Mouse (Mus musculus) neural tube, embryonic 14.5 days (tissue): ENCODE results near the gene Olfr1118. TPM values are rescaled to one million over a fixed set of nuclear protein-coding genes. Genes with fewer than 3 reads are reported as not detected.
"Not testable (repeated sequence)": the region's sequence is repeated elsewhere in the genome, so short reads cannot be mapped to it uniquely, and the experiment has no call there.

Experiments
- ATAC-seq: fragments of 200-750 bp; cut with Nextera tagmentation; 2 replicates; pipeline ENCODE4 v1.8.0; 2017; ENCODE audit warnings: low read depth, mild to moderate bottlenecking, moderate TSS enrichment, moderate library complexity
- H3K27ac ChIP-seq: fragments of 300-500 bp; sonication (generic); 2 replicates; pipeline ENCODE4 v1.5.1; 2014; ENCODE audit warnings: low read depth, mild to moderate bottlenecking, control low read depth, low read length, moderate library complexity, mixed read lengths
- H3K27me3 ChIP-seq: fragments of 300-500 bp; sonication (generic); 2 replicates; pipeline ENCODE4 v1.6.1; 2014; ENCODE audit warnings: low read length; ENCODE audit not compliant: control insufficient read depth, insufficient read depth
- H3K36me3 ChIP-seq: fragments of 300-500 bp; sonication (generic); 2 replicates; pipeline ENCODE4 v1.6.1; 2014; ENCODE audit warnings: low read length, mixed read lengths; ENCODE audit not compliant: control insufficient read depth, insufficient read depth
- H3K4me1 ChIP-seq: fragments of 300-500 bp; sonication (generic); 2 replicates; pipeline ENCODE4 v1.6.1; 2014; ENCODE audit warnings: low read length; ENCODE audit not compliant: control insufficient read depth, insufficient read depth
- H3K4me2 ChIP-seq: fragments of 300-500 bp; sonication (generic); 2 replicates; pipeline ENCODE4 v1.6.1; 2014; ENCODE audit warnings: mild to moderate bottlenecking, low read depth, low read length, control low read depth
- H3K4me3 ChIP-seq: fragments of 300-500 bp; sonication (generic); 2 replicates; pipeline ENCODE4 v1.5.1; 2014; ENCODE audit warnings: low read depth, low read length, control low read depth, mixed read lengths
- H3K9ac ChIP-seq: fragments of 300-500 bp; sonication (generic); replicated peaks from 2 replicates; pipeline ENCODE4 v1.6.1; 2014; ENCODE audit warnings: low read depth, mild to moderate bottlenecking, control low read depth, low read length, mixed read lengths
- H3K9me3 ChIP-seq: fragments of 300-500 bp; sonication (generic); 2 replicates; pipeline ENCODE4 v1.6.1; 2016; ENCODE audit warnings: low read length; ENCODE audit not compliant: control insufficient read depth
- WGBS: fragments of 180-500 bp; shearing (Covaris S2); extraction: QIAGEN DNeasy Blood & Tissue Kit; methylation state at CpG from one replicate; pipeline ENCODE4 v1.1.7; 2014; 5-methylcytosine and 5-hydroxymethylcytosine counted together
- polyA plus RNA-seq: library from polyadenylated mRNA; unstranded; fragments of >200 nt; fragmentation: Nextera tagmentation; extraction: Ambion mirVana; gene quantifications from 2 replicates; pipeline ENCODE4 v1.2.1, GENCODE M21; 2014

Olfr1118 gene
- polyA plus RNA-seq, result not detected in 2 replicates

- WGBS, result 76% methylated on average over 1 of the region's 1 CpGs
These were observed at the start of gene Olfr1118 for GRCm38 (mm10) chr2:87307281-87307680. Olfr1118 (plus strand) TSS chr2:87307581.

GRCm38 (mm10) chr2:87267234-87267633 lies 40.1 kb upstream of the Olfr1118 start, which contains the start of gene Olfr1116:
Olfr1116 (plus strand) TSS chr2:87267534.
- 89% methylated on average over 1 of the region's 1 CpGs for WGBS
- no peaks in the 10 kb centered on the region for H3K9me3 ChIP-seq

More at GRCm38 (mm10) chr2:87307281-87307680, at the start of gene Olfr1118:
- Histone ChIP-seq H3K9ac (no peak within 1 kb of the TSS), H3K4me2 (no peak within 1 kb of the TSS), H3K27me3 (no peaks in the 10 kb centered on the region), H3K36me3 (no peaks in the 10 kb centered on the region), H3K4me3 (no peak within 1 kb of the TSS), H3K9me3 (no peaks in the 10 kb centered on the region), H3K4me1 (no peaks in the 10 kb centered on the region), H3K27ac (no peak within 1 kb of the TSS)
- ATAC-seq, result no peak

DNA sequence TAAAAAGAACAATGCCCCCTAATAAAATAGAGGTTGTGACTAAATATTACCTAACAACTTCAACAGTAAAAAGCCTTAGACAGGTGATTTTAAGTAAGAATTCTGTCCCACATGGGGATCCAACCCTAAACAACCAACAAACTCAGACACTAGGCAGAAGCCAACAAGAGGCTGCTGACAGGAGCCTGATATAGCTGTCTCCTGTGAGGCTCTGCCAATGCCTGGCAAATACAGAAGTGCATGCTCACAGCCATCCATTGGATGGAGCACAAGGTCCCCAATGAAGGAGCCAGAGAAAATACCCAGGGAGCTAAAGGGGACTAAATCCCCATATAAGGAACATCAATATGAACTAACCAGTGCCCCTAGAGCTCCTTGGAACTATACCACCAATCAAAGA lies 13.4 kb upstream of the Olfr1118 start:
- not testable (repeated sequence) for H3K36me3 ChIP-seq, H3K27me3 ChIP-seq, H3K9ac ChIP-seq, H3K27ac ChIP-seq, ATAC-seq, H3K9me3 ChIP-seq, H3K4me2 ChIP-seq, H3K4me3 ChIP-seq, H3K4me1 ChIP-seq

More at GRCm38 (mm10) chr2:87267234-87267633, 40.1 kb upstream of the Olfr1118 start, which contains the start of gene Olfr1116:
- Histone ChIP-seq H3K36me3 (no peaks in the 10 kb centered on the region), H3K4me3 (no peak within 1 kb of the TSS), H3K27ac (no peak within 1 kb of the TSS), H3K4me1 (no peaks in the 10 kb centered on the region), H3K27me3 (no peaks in the 10 kb centered on the region), H3K9ac (no peak within 1 kb of the TSS), H3K4me2 (no peak within 1 kb of the TSS)
- no peak for ATAC-seq

DNA sequence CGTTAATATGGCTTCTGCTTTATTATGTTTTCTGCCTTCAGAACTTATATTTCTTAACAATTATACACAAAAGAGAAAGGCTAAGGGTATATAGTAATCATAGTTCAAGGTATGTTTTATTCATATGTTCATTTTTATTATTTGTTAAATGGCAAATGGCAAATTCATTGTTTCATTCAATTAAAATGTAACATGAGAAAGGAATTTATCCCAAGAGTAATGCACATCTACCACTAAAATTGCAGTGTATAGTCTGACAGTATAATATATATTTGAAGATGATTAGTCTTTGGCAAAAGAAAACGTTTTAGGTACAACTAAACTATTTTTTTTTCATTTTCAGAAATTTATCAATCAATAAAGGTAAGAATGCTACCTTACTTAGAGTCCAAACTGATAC lies 47.1 kb downstream of the Olfr1118 start, which contains the start of gene Olfr1120:
Gene Olfr1120 (plus strand): TSS at position 301 of the 400 bp plus-strand sequence.
- Histone ChIP-seq H3K9me3 (no peaks in the 10 kb centered on the region), H3K4me2 (no peak within 1 kb of the TSS), H3K4me3 (no peak within 1 kb of the TSS), H3K27ac (no peak within 1 kb of the TSS), H3K9ac (no peak within 1 kb of the TSS), H3K36me3 (no peaks in the 10 kb centered on the region), H3K4me1 (no peaks in the 10 kb centered on the region), H3K27me3 (no peaks in the 10 kb centered on the region)
- ATAC-seq, result no peak
- 58% methylated on average over 2 of the region's 2 CpGs for WGBS

DNA sequence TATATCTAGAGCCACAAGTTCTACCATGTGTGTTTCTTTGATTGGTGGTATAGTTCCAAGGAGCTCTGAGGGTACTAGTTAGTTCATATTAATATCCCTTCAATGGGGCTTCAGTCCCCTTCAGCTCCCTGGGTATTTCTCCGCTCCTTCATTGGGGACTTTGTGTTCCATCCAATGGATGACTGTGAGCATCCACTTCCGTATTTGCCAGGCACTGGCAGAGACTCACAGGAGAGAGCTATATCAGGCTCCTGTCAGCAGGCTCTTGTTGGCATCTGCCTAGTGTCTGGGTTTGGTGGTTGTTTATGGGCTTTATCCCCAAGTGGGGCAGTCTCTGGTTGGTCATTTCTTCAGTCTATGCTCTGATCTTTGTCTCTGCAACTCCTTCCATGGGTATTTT lies 52.7 kb downstream of the Olfr1118 start:
- H3K27me3 ChIP-seq, H3K9me3 ChIP-seq, H3K4me2 ChIP-seq, H3K36me3 ChIP-seq, H3K4me1 ChIP-seq, ATAC-seq, H3K27ac ChIP-seq, H3K9ac ChIP-seq, H3K4me3 ChIP-seq: not testable (repeated sequence)
- WGBS, result 93% methylated on average over 2 of the region's 2 CpGs

Other genes starting within 250 kb of the Olfr1118 start
- gene Olfr1107, start 231.8 kb upstream of the Olfr1118 start, polyA plus RNA-seq, result not detected in 2 replicates
- gene Olfr1109, start 211.6 kb upstream of the Olfr1118 start, polyA plus RNA-seq, result not detected in 2 replicates
- gene Olfr259, start 193.0 kb upstream of the Olfr1118 start, polyA plus RNA-seq, result not detected in 2 replicates
- gene Olfr1110, start 167.3 kb upstream of the Olfr1118 start, polyA plus RNA-seq, result not detected in 2 replicates
- not detected in 2 replicates for gene Olfr1111, start 155.0 kb upstream of the Olfr1118 start, polyA plus RNA-seq
- gene Olfr1112, start 119.8 kb upstream of the Olfr1118 start, polyA plus RNA-seq, result not detected in 2 replicates
- gene Olfr1113, start 98.6 kb upstream of the Olfr1118 start, polyA plus RNA-seq, result not detected in 2 replicates
- gene Olfr1115, start 59.6 kb upstream of the Olfr1118 start, polyA plus RNA-seq, result not detected in 2 replicates
- not detected in 2 replicates for gene Olfr1116, start 40.0 kb upstream of the Olfr1118 start, polyA plus RNA-seq
- not detected in 2 replicates for gene Olfr1120, start 47.2 kb downstream of the Olfr1118 start, polyA plus RNA-seq
- not detected in 2 replicates for gene Olfr1121, start 62.3 kb downstream of the Olfr1118 start, polyA plus RNA-seq
- gene Olfr1122, start 78.3 kb downstream of the Olfr1118 start, polyA plus RNA-seq, result not detected in 2 replicates
- gene Olfr1123, start 109.1 kb downstream of the Olfr1118 start, polyA plus RNA-seq, result not detected in 2 replicates
- 0.08 and 0.10 TPM in 2 replicates for gene Olfr1124, start 122.7 kb downstream of the Olfr1118 start, polyA plus RNA-seq
- not detected in 2 replicates for gene Olfr1126, start 146.4 kb downstream of the Olfr1118 start, polyA plus RNA-seq
- gene Pramel7, start 189.5 kb downstream of the Olfr1118 start, polyA plus RNA-seq, result not detected in 2 replicates
- gene Pramel6, start 199.0 kb downstream of the Olfr1118 start, polyA plus RNA-seq, result not detected in 2 replicates
- not detected in 2 replicates for gene Olfr153, start 224.2 kb downstream of the Olfr1118 start, polyA plus RNA-seq
- gene Olfr1128, start 238.0 kb downstream of the Olfr1118 start, polyA plus RNA-seq, result not detected in 2 replicates